Mouse (Mus musculus): Measurements from ENCODE around the gene Fcho1. TPM values are rescaled to one million over a fixed set of nuclear protein-coding genes. Genes with fewer than 3 reads are reported as not detected.

Gene Fcho1
- total and polyA plus RNA-seq, 3 experiments = 0.23 to 4.5 (median 0.64) TPM

- Histone ChIP-seq H3K27ac (no peak within 1 kb of the TSS), H3K4me1 (ENCODE audit: control insufficient read depth, insufficient read depth, low read length) (no peaks in the 10 kb centered on the region), H3K27me3 (ENCODE audit: control insufficient read depth, insufficient read depth, low read length) (peaks cover 7% of the 10 kb centered on the region), H3K9ac (ENCODE audit: low read depth, low read length) (no peak within 1 kb of the TSS), H3K36me3 (ENCODE audit: control insufficient read depth, insufficient read depth, low read length) (no peaks in the 10 kb centered on the region), H3K4me3 (no peak within 1 kb of the TSS), H3K79me2 (replicated peaks; ENCODE audit: control insufficient read depth, insufficient read depth, low read length) (no peaks in the 10 kb centered on the region)
- TF ChIP-seq CTCF (IDR thresholded peaks at IDR 0.05) (no peak), EP300 (IDR thresholded peaks at IDR 0.05; ENCODE audit: insufficient read depth, low read depth, low read length) (no peak), POLR2A (IDR thresholded peaks at IDR 0.05; ENCODE audit: insufficient read depth, low read depth, low read length) (no peak)
- 36% methylated on average over 33 of the region's 33 CpGs for WGBS
- no peak for DNase-seq
- intact Hi-C loops (cut with DNase I) = no loop called here
Observed at GRCm38 (mm10) chr8:71689028-71689427, 36.5 kb downstream of the Fcho1 start, which contains the start of gene Insl3. TSS of gene Insl3 (plus strand) at chr8:71689214.

DNA sequence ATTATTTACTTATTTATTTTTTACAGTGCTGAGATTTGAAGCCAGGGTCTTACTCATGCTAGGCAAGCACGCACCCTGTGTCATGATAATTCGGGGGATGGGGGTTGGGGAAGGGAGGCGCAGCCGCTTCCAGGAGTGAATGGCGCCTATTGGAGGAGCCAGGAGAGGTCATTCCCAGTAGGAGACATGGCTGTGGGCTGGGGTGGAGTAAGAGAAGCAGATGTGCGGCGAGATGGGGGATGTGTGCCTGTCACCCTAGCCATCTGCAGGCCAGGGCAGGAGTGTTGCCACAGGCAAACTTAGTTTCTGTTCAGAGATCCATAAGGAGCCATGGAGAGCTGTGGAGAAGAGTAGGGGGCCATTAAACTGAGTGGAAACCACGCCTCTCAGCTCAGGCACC is 37.9 kb downstream of the Fcho1 start:
- no peak overlapping the region for H3K9ac ChIP-seq (ENCODE audit: low read depth, low read length)
- WGBS = 39% methylated on average over 8 of the region's 8 CpGs
- no peak overlapping the region for H3K4me3 ChIP-seq
- TF ChIP-seq POLR2A (IDR thresholded peaks at IDR 0.05; ENCODE audit: insufficient read depth, low read depth, low read length) (no peak), CTCF (IDR thresholded peaks at IDR 0.05) (no peak), EP300 (IDR thresholded peaks at IDR 0.05; ENCODE audit: insufficient read depth, low read depth, low read length) (no peak)
- no peak for DNase-seq
- no peak overlapping the region for H3K27ac ChIP-seq
- H3K79me2 ChIP-seq (replicated peaks; ENCODE audit: control insufficient read depth, insufficient read depth, low read length) = no peaks in the 10 kb centered on the region
- intact Hi-C loops (cut with DNase I) = no loop called here
- H3K36me3 ChIP-seq (ENCODE audit: control insufficient read depth, insufficient read depth, low read length) = no peaks in the 10 kb centered on the region
- peaks cover 3% of the 10 kb centered on the region for H3K27me3 ChIP-seq (ENCODE audit: control insufficient read depth, insufficient read depth, low read length)
- H3K4me1 ChIP-seq (ENCODE audit: control insufficient read depth, insufficient read depth, low read length) = no peaks in the 10 kb centered on the region

- no peak overlapping the region for H3K27ac ChIP-seq
- 34% methylated on average over 23 of the region's 23 CpGs for WGBS
- no peak for DNase-seq
Observed at GRCm38 (mm10) chr8:71686143-71686734, 39.3 kb downstream of the Fcho1 start.

DNA sequence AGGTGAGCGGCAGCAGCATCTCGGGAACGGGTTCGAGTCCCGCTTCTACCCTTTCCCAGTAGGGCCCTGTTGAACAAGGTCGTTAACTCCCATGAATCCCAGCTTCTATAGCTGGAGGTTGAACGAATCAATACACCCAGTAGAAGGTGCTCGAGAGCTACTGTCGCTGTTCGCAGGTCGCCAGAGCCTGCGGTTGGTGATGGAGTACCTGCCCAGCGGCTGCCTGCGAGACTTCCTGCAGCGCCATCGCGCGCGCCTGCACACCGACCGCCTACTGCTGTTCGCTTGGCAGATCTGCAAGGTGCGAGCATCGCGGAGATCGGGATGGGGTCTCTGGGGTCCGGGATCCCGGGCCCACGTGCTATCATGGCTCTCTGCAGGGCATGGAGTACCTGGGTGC is 39.9 kb downstream of the Fcho1 start:
- Histone ChIP-seq H3K4me3 (no peak overlapping the region), H3K79me2 (replicated peaks; ENCODE audit: control insufficient read depth, insufficient read depth, low read length) (no peaks in the 10 kb centered on the region), H3K4me1 (ENCODE audit: control insufficient read depth, insufficient read depth, low read length) (no peaks in the 10 kb centered on the region), H3K27ac (no peak overlapping the region), H3K36me3 (ENCODE audit: control insufficient read depth, insufficient read depth, low read length) (no peaks in the 10 kb centered on the region), H3K9ac (ENCODE audit: low read depth, low read length) (no peak overlapping the region), H3K27me3 (ENCODE audit: control insufficient read depth, insufficient read depth, low read length) (peaks cover 1% of the 10 kb centered on the region)
- WGBS = 56% methylated on average over 29 of the region's 29 CpGs
- TF ChIP-seq POLR2A (IDR thresholded peaks at IDR 0.05; ENCODE audit: insufficient read depth, low read depth, low read length) = no peak
- TF ChIP-seq CTCF (IDR thresholded peaks at IDR 0.05) = no peak
- no peak for TF ChIP-seq EP300 (IDR thresholded peaks at IDR 0.05; ENCODE audit: insufficient read depth, low read depth, low read length)
- intact Hi-C loops (cut with DNase I) = no loop called here
- no peak for DNase-seq

More at GRCm38 (mm10) chr8:71686143-71686734, 39.3 kb downstream of the Fcho1 start:
- intact Hi-C loops (cut with DNase I) = no loop called here
- TF ChIP-seq POLR2A (IDR thresholded peaks at IDR 0.05; ENCODE audit: insufficient read depth, low read depth, low read length) (no peak), EP300 (IDR thresholded peaks at IDR 0.05; ENCODE audit: insufficient read depth, low read depth, low read length) (no peak), CTCF (IDR thresholded peaks at IDR 0.05) (no peak)
- no peak overlapping the region for H3K9ac ChIP-seq (ENCODE audit: low read depth, low read length)
- peaks cover 1% of the 10 kb centered on the region for H3K27me3 ChIP-seq (ENCODE audit: control insufficient read depth, insufficient read depth, low read length)
- no peak overlapping the region for H3K4me3 ChIP-seq
- H3K79me2 ChIP-seq (replicated peaks; ENCODE audit: control insufficient read depth, insufficient read depth, low read length) = no peaks in the 10 kb centered on the region
- H3K4me1 ChIP-seq (ENCODE audit: control insufficient read depth, insufficient read depth, low read length) = no peaks in the 10 kb centered on the region
- H3K36me3 ChIP-seq (ENCODE audit: control insufficient read depth, insufficient read depth, low read length) = no peaks in the 10 kb centered on the region

GRCm38 (mm10) chr8:71684701-71685100 is 40.8 kb downstream of the Fcho1 start:
- WGBS = 71% methylated on average over 10 of the region's 10 CpGs

GRCm38 (mm10) chr8:71682832-71683231 is 42.7 kb downstream of the Fcho1 start:
- H3K4me1 ChIP-seq (ENCODE audit: control insufficient read depth, insufficient read depth, low read length) = peaks cover 6% of the 10 kb centered on the region; the same call in 1 of the 2 replicates
- DNase-seq = no peak
- no peaks in the 10 kb centered on the region for H3K79me2 ChIP-seq (replicated peaks; ENCODE audit: control insufficient read depth, insufficient read depth, low read length)
- 0 out of 2 replicates have a peak, but pooled peaks cover 1% of the 10 kb centered on the region for H3K27me3 ChIP-seq (ENCODE audit: control insufficient read depth, insufficient read depth, low read length)
- no peak overlapping the region for H3K4me3 ChIP-seq
- H3K9ac ChIP-seq (ENCODE audit: low read depth, low read length) = no peak overlapping the region
- intact Hi-C loops (cut with DNase I) = no loop called here
- WGBS = 92% methylated on average over 12 of the region's 12 CpGs
- H3K36me3 ChIP-seq (ENCODE audit: control insufficient read depth, insufficient read depth, low read length) = no peaks in the 10 kb centered on the region
- H3K27ac ChIP-seq = no peak overlapping the region
- TF ChIP-seq EP300 (IDR thresholded peaks at IDR 0.05; ENCODE audit: insufficient read depth, low read depth, low read length) (no peak), CTCF (IDR thresholded peaks at IDR 0.05) (no peak), POLR2A (IDR thresholded peaks at IDR 0.05; ENCODE audit: insufficient read depth, low read depth, low read length) (no peak)

More at GRCm38 (mm10) chr8:71684701-71685100, 40.8 kb downstream of the Fcho1 start:
- Histone ChIP-seq H3K27ac (no peak overlapping the region), H3K4me3 (no peak overlapping the region), H3K9ac (ENCODE audit: low read depth, low read length) (no peak overlapping the region), H3K79me2 (replicated peaks; ENCODE audit: control insufficient read depth, insufficient read depth, low read length) (no peaks in the 10 kb centered on the region), H3K4me1 (ENCODE audit: control insufficient read depth, insufficient read depth, low read length) (no peaks in the 10 kb centered on the region), H3K27me3 (ENCODE audit: control insufficient read depth, insufficient read depth, low read length) (peaks cover 1% of the 10 kb centered on the region; the same call in 1 of the 2 replicates), H3K36me3 (ENCODE audit: control insufficient read depth, insufficient read depth, low read length) (no peaks in the 10 kb centered on the region)
- no peak for DNase-seq
- intact Hi-C loops (cut with DNase I) = no loop called here
- TF ChIP-seq CTCF (IDR thresholded peaks at IDR 0.05) = no peak
- no peak for TF ChIP-seq EP300 (IDR thresholded peaks at IDR 0.05; ENCODE audit: insufficient read depth, low read depth, low read length)
- no peak for TF ChIP-seq POLR2A (IDR thresholded peaks at IDR 0.05; ENCODE audit: insufficient read depth, low read depth, low read length)

Measured in heart, adult 2 months (tissue).